Mouse (Mus musculus): ENCODE data around the gene Igf2r.
A peak's percentile ranks its signal among the peaks of the same experiment; 100 is the strongest.

GRCm38 (mm10) chr17:12792422-12793206 lies 23.1 kb upstream of the Igf2r start:
- no peak for TF ChIP-seq CTCF (IDR thresholded peaks at IDR 0.05; ENCODE audit: insufficient read depth, low read length)
- peak; percentile 16; the same call in 1 of the 2 replicates for TF ChIP-seq POLR2A (IDR thresholded peaks at IDR 0.05; ENCODE audit: borderline replicate concordance, extremely low read depth, low read depth, low read length)
